In genomic region chr8:106924904-106925349, GRCm38 (mm10) we compare ENCODE assay signal across 9 mouse cellular contexts. TPM values are rescaled to one million over a fixed set of nuclear protein-coding genes. Genes with fewer than 3 reads are reported as not detected.
DNase-seq lines count a peak whose midpoint lies in the region; ATAC-seq and TF ChIP-seq lines count a peak whose summit lies in the region.
"Had no signal": no experiment of that assay in that cellular context is flagged by ENCODE, and none has a peak within 500 bp of the region (broad histone marks: within the 10 kb centered on the region; RNA-seq: fewer than 3 reads in every experiment).

No protein-coding gene starts in this region.

- H3K27me3 ChIP-seq in ES-Bruce4 (ENCODE audit: control insufficient read depth, insufficient read depth, low read length, poor library complexity, severe bottlenecking) = no peaks in the 10 kb centered on the region
- H3K27me3 ChIP-seq in liver, embryonic 11.5 days (replicated peaks; ENCODE audit: control insufficient read depth, insufficient read depth, low read length) = no peaks in the 10 kb centered on the region

- no peak for TF ChIP-seq POLR2A in ES-Bruce4 (IDR thresholded peaks at IDR 0.05; ENCODE audit: insufficient read depth, low read length)

- peaks cover 33% of the 10 kb centered on the region for H3K36me3 ChIP-seq in ES-Bruce4 (ENCODE audit: control insufficient read depth, insufficient read depth, low read length, poor library complexity, severe bottlenecking)
- H3K36me3 ChIP-seq in liver, embryonic 11.5 days (ENCODE audit: control insufficient read depth, insufficient read depth, low read length) = peaks cover 15% of the 10 kb centered on the region

- DNase-seq in layer of hippocampus, adult 18-20 months (ENCODE audit: low spot score in 2 of 2) = peak; percentile 35 to 57
- no peak for DNase-seq in layer of hippocampus, postnatal 25 days (ENCODE audit: extremely low spot score in 1 of 2, low spot score in 1 of 2)
- DNase-seq in R1 (ENCODE audit: low read depth, low spot score) = peak; percentile 73
- peak; percentile 30 for DNase-seq in heart, postnatal 25 days (ENCODE audit: low spot score)
- DNase-seq in ovary, postnatal 36 days (ENCODE audit: low spot score) = no peak
- no peak for DNase-seq in liver, embryonic 11.5 days (ENCODE audit: low spot score)

- TF ChIP-seq EP300 in ES-Bruce4 (IDR thresholded peaks at IDR 0.05; ENCODE audit: insufficient read depth, low read depth, low read length) = no peak

- H3K4me3 ChIP-seq in ES-Bruce4 (ENCODE audit: low read depth, low read length) = no peak overlapping the region
- H3K4me3 ChIP-seq in liver, embryonic 11.5 days (ENCODE audit: low read depth, low read length) = no peak overlapping the region

- H3K9ac ChIP-seq in ES-Bruce4 (ENCODE audit: low read depth, poor library complexity, severe bottlenecking) = no peak overlapping the region
- no peak overlapping the region for H3K9ac ChIP-seq in liver, embryonic 11.5 days (ENCODE audit: low read depth, low read length)

- H3K4me1 ChIP-seq in ES-Bruce4 (ENCODE audit: control insufficient read depth, insufficient read depth, low read length) = peaks cover 3% of the 10 kb centered on the region
- H3K4me1 ChIP-seq in liver, embryonic 11.5 days (replicated peaks; ENCODE audit: control insufficient read depth, insufficient read depth, low read length) = no peaks in the 10 kb centered on the region

- peak overlapping the region; percentile 75 for H3K27ac ChIP-seq in ES-Bruce4 (ENCODE audit: insufficient read depth, low read length)
- H3K27ac ChIP-seq in liver, embryonic 11.5 days (ENCODE audit: low read depth, low read length) = no peak overlapping the region

- TF ChIP-seq CTCF in ES-Bruce4 (IDR thresholded peaks at IDR 0.05; ENCODE audit: low read depth, low read length) = no peak

- 83% methylated on average over 8 of the region's 8 CpGs for WGBS in liver, embryonic 11.5 days

- intact Hi-C loops in heart, postnatal 25 days (cut with DNase I) = loop anchor here (5.0 kb wide), 1 partner anchor 77 kb away; no protein-coding TSS in a partner anchor

- no peak for ATAC-seq in megakaryocyte-erythroid progenitor cell, adult 5-6 weeks (replicated peaks; ENCODE audit: low FRiP score, low TSS enrichment, poor library complexity, severe bottlenecking)
- ATAC-seq in liver, embryonic 11.5 days (replicated peaks; ENCODE audit: low FRiP score) = no peak

- no peaks in the 10 kb centered on the region for H3K9me3 ChIP-seq in ES-Bruce4 (replicated peaks; ENCODE audit: control insufficient read depth, insufficient read depth, low read length, poor library complexity, severe bottlenecking)
- no peaks in the 10 kb centered on the region for H3K9me3 ChIP-seq in liver, embryonic 11.5 days (ENCODE audit: control insufficient read depth, low read length)

- H3K4me2 ChIP-seq in liver, embryonic 11.5 days = no peak overlapping the region

RNA-seq across cellular contexts. Expression of gene Sntb2, which starts 10.6 kb away (rescaled TPM):
- 10 to 100 TPM; 22.6 to 26.3 TPM for total RNA-seq in layer of hippocampus, adult 18-20 months (2021)
- total RNA-seq in layer of hippocampus, postnatal 25 days (2021) = 10 to 100 TPM; 17.2 to 17.9 TPM
- 21.9 and 26.5 TPM in 2 replicates for polyA plus RNA-seq in ES-Bruce4 (2011; ENCODE audit: insufficient read depth, insufficient read length, low read depth, missing spikeins)
- 10 to 100 TPM; 12.9 to 13.0 TPM for total RNA-seq in heart, postnatal 25 days (2021)
- total RNA-seq in megakaryocyte-erythroid progenitor cell, adult 5-6 weeks (2014; fragmentation: Nextera tagmentation) = 0.26 and 0.49 TPM in 2 replicates
- 0.34 and 0.52 TPM in 2 replicates for total RNA-seq in megakaryocyte-erythroid progenitor cell, adult 5-6 weeks (2017)
- polyA plus RNA-seq in liver, embryonic 11.5 days (2014; fragmentation: Nextera tagmentation; extraction: Ambion mirVana) = 4.2 and 4.9 TPM in 2 replicates

RNA-seq across cellular contexts. Expression of gene Utp4, which starts 31.5 kb away (rescaled TPM):
- 10 to 100 TPM; 43.3 to 45.1 TPM for total RNA-seq in layer of hippocampus, adult 18-20 months (2021)
- total RNA-seq in layer of hippocampus, postnatal 25 days (2021) = 10 to 100 TPM; 37.6 to 42.8 TPM
- polyA plus RNA-seq in ES-Bruce4 (2011; ENCODE audit: insufficient read depth, insufficient read length, low read depth, missing spikeins) = 109 and 113 TPM in 2 replicates
- total RNA-seq in heart, postnatal 25 days (2021) = 10 to 100 TPM; 17.7 to 19.1 TPM
- 75.1 and 84.5 TPM in 2 replicates for total RNA-seq in megakaryocyte-erythroid progenitor cell, adult 5-6 weeks (2014; fragmentation: Nextera tagmentation)
- total RNA-seq in megakaryocyte-erythroid progenitor cell, adult 5-6 weeks (2017) = 73.7 and 79.4 TPM in 2 replicates
- 111 and 120 TPM in 2 replicates for polyA plus RNA-seq in liver, embryonic 11.5 days (2014; fragmentation: Nextera tagmentation; extraction: Ambion mirVana)

RNA-seq across cellular contexts. Expression of gene Has3, which starts 54.9 kb away (rescaled TPM):
- 1 to 10 TPM; 1.7 TPM for total RNA-seq in layer of hippocampus, adult 18-20 months (2021)
- total RNA-seq in layer of hippocampus, postnatal 25 days (2021) = 1 to 10 TPM; 2.8 to 4.5 TPM
- polyA plus RNA-seq in ES-Bruce4 (2011; ENCODE audit: insufficient read depth, insufficient read length, low read depth, missing spikeins) = 0.18 and 0.46 TPM in 2 replicates
- total RNA-seq in heart, postnatal 25 days (2021) = 1 to 10 TPM; 1.0 to 1.7 TPM
- 0.17 TPM in 1 of 2 replicates, not detected in the other for total RNA-seq in megakaryocyte-erythroid progenitor cell, adult 5-6 weeks (2014; fragmentation: Nextera tagmentation)
- total RNA-seq in megakaryocyte-erythroid progenitor cell, adult 5-6 weeks (2017) = 0.66 TPM in 1 of 2 replicates, not detected in the other
- polyA plus RNA-seq in liver, embryonic 11.5 days (2014; fragmentation: Nextera tagmentation; extraction: Ambion mirVana) = 0.07 and 0.09 TPM in 2 replicates
- total RNA-seq: liver, adult 2 months had no signal

Comparison
In these comparisons a context has a peak if more than half of its experiments do, and no peak if none do; other contexts are left out.
1. DNase-seq: peak in layer of hippocampus, adult 18-20 months (2 of 2), R1 (single experiment) and heart, postnatal 25 days (single experiment); none in layer of hippocampus, postnatal 25 days (0 of 2), ovary, postnatal 36 days (single experiment) and liver, embryonic 11.5 days (single experiment).
2. RNA of gene Sntb2, which starts 10.6 kb away (total RNA-seq): 22.6 to 26.3 TPM in layer of hippocampus, adult 18-20 months, 17.2 to 17.9 TPM in layer of hippocampus, postnatal 25 days and 12.9 to 13.0 TPM in heart, postnatal 25 days; 0.26 to 0.52 TPM in megakaryocyte-erythroid progenitor cell, adult 5-6 weeks; every median in the first group is over 4 times any median in the second.